Mouse (Mus musculus) liver, adult 2 months (tissue): Measurements from ENCODE around the gene Dnah14. TPM values are rescaled to one million over a fixed set of nuclear protein-coding genes. Genes with fewer than 3 reads are reported as not detected.
A peak's percentile ranks its signal among the peaks of the same experiment; 100 is the strongest.

ENCODE experiments used
- DNase-seq: peaks from one replicate; pipeline ENCODE4 v3.0.0-alpha.2; 2011; ENCODE audit warnings: low read depth, low spot score; ENCODE audit errors: extremely low read depth
- H3K27ac ChIP-seq: fragments of 200-500 bp; replicated peaks from 2 replicates; pipeline ENCODE4 v1.5.1; 2012; ENCODE audit warnings: low read depth, mild to moderate bottlenecking, control low read depth, inconsistent platforms, low read length; ENCODE audit not compliant: insufficient read depth
- H3K27me3 ChIP-seq: fragments of 200-500 bp; 2 replicates; pipeline ENCODE4 v1.6.1; 2012; ENCODE audit warnings: mild to moderate bottlenecking, moderate library complexity, low read length, inconsistent platforms; ENCODE audit not compliant: control insufficient read depth, insufficient read depth
- H3K36me3 ChIP-seq: fragments of 200-500 bp; 2 replicates; pipeline ENCODE4 v1.6.1; 2012; ENCODE audit warnings: low read length, inconsistent platforms; ENCODE audit not compliant: control insufficient read depth, insufficient read depth
- H3K4me1 ChIP-seq: fragments of 200-500 bp; 2 replicates; pipeline ENCODE4 v1.6.1; 2011; ENCODE audit warnings: low read length; ENCODE audit not compliant: control insufficient read depth, insufficient read depth
- H3K4me3 ChIP-seq: fragments of 200-500 bp; 2 replicates; pipeline ENCODE4 v1.5.1; 2011; ENCODE audit warnings: low read depth, mild to moderate bottlenecking, control low read depth, low read length, moderate library complexity; ENCODE audit not compliant: insufficient read depth
- H3K79me2 ChIP-seq: fragments of 200-500 bp; 2 replicates; pipeline ENCODE4 v1.6.1; 2012; ENCODE audit warnings: inconsistent platforms, mild to moderate bottlenecking, low read length, moderate library complexity; ENCODE audit not compliant: control insufficient read depth, insufficient read depth
- H3K9ac ChIP-seq: fragments of 200-500 bp; 2 replicates; pipeline ENCODE4 v1.6.1; 2012; ENCODE audit warnings: low read depth, mild to moderate bottlenecking, control low read depth, inconsistent platforms, low read length
- CTCF ChIP-seq: fragments of 200-500 bp; IDR thresholded peaks from 2 replicates; pipeline ENCODE4 v1.5.1; 2011; ENCODE audit warnings: low read depth, low read length, control low read depth
- POLR2A ChIP-seq: fragments of 200-500 bp; IDR thresholded peaks from 2 replicates; pipeline ENCODE4 v1.6.1; 2011; ENCODE audit warnings: low read length, control low read depth; ENCODE audit not compliant: insufficient read depth; ENCODE audit errors: extremely low read depth
- WGBS: fragments of 180-500 bp; shearing (Covaris S2); methylation state at CpG from one replicate; pipeline ENCODE4 v1.1.7; 2018; 5-methylcytosine and 5-hydroxymethylcytosine counted together
- polyA plus RNA-seq: library from polyadenylated mRNA; depleted of rRNA; stranded (reverse); fragments of >200 nt; gene quantifications from 2 replicates; pipeline ENCODE4 v1.2.3, GENCODE M21; 2012
- total RNA-seq: library from RNA; depleted of rRNA; stranded (reverse); fragments of >200 nt; gene quantifications from 2 replicates; pipeline ENCODE4 v1.2.3, GENCODE M21; 2014

Gene Dnah14
- total and polyA plus RNA-seq, 2 experiments, result not detected

GRCm38 (mm10) chr1:181728707-181729106 is 152.3 kb downstream of the Dnah14 start:
- Histone ChIP-seq H3K27ac (no peak overlapping the region), H3K79me2 (no peaks in the 10 kb centered on the region), H3K36me3 (no peaks in the 10 kb centered on the region), H3K9ac (no peak overlapping the region), H3K4me3 (no peak overlapping the region), H3K27me3 (no peaks in the 10 kb centered on the region), H3K4me1 (no peaks in the 10 kb centered on the region)
- WGBS, result 59% methylated on average over 5 of the region's 5 CpGs
- TF ChIP-seq POLR2A (no peak), CTCF (peak; percentile 19; the same call in 1 of the 2 replicates)
- no peak for DNase-seq

- no peak for DNase-seq
- Histone ChIP-seq H3K4me3 (no peak overlapping the region), H3K4me1 (no peaks in the 10 kb centered on the region), H3K27me3 (no peaks in the 10 kb centered on the region), H3K9ac (no peak overlapping the region), H3K36me3 (no peaks in the 10 kb centered on the region), H3K27ac (no peak overlapping the region), H3K79me2 (no peaks in the 10 kb centered on the region)
- 80% methylated on average over 5 of the region's 5 CpGs for WGBS
- TF ChIP-seq POLR2A, result no peak
- no peak for TF ChIP-seq CTCF
These were observed 157.2 kb downstream of the Dnah14 start for GRCm38 (mm10) chr1:181733517-181733916.

DNA sequence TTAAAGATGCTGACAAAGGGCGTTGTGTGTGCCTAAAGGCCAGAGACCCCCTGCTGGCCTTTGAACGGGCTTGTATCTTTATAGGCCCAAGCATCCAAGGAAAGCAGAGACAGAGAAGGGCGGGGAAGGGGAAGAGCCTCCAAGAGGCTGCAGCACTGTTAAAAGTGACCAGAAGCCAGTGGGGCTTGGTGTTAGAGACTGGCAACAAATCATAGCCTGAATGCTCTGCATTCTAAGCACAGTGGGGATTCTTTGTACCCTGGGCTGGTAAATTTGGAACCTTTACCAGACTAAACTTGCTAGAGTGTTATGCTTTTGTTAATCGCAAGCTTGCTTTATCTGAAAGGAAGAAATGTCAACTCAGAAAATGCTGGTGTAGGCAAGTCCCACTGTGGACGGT is 163.9 kb downstream of the Dnah14 start:
- 70% methylated on average over 5 of the region's 5 CpGs for WGBS
- H3K27me3 ChIP-seq, result no peaks in the 10 kb centered on the region

DNA sequence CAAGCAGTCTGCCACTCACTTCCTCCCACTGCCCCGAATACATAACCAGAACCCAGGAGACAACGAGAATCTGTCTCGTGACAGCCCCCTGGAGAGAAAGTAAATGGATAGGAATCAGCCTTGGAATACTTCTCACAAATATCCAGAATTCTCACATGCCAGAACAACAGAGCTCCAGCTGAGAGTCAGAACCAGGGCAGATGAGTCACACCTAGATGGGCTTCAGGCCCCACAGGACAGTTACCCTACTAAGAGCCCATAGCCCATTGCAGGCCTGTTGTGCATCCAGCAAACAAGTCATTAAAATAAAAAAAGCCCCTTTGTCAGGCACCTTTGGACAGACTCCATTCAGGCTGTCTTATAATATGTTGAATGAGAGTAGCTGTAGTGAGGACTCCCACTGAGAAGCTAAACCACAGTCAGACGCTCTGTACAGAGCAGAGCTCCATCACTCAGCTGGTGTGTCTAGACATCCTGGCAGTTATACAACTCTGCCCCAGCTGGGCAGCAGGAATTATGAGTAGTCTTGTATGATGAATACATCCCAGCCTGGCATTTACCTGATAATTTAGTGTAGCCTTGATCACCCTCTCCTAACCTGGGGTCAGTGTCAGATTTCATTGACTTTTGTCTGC is 166.0 kb downstream of the Dnah14 start:
- 76% methylated on average over 4 of the region's 4 CpGs for WGBS
- Histone ChIP-seq H3K4me3 (no peak overlapping the region), H3K9ac (no peak overlapping the region), H3K4me1 (no peaks in the 10 kb centered on the region), H3K36me3 (no peaks in the 10 kb centered on the region), H3K79me2 (no peaks in the 10 kb centered on the region), H3K27me3 (no peaks in the 10 kb centered on the region), H3K27ac (no peak overlapping the region)
- no peak for DNase-seq
- TF ChIP-seq CTCF, result no peak
- TF ChIP-seq POLR2A, result no peak

More for the DNA sequence above, 163.9 kb downstream of the Dnah14 start:
- no peak overlapping the region for H3K27ac ChIP-seq
- H3K4me1 ChIP-seq, result no peaks in the 10 kb centered on the region
- no peak overlapping the region for H3K9ac ChIP-seq
- H3K36me3 ChIP-seq, result no peaks in the 10 kb centered on the region
- TF ChIP-seq CTCF (no peak), POLR2A (no peak)
- H3K4me3 ChIP-seq, result no peak overlapping the region
- no peaks in the 10 kb centered on the region for H3K79me2 ChIP-seq
- DNase-seq, result no peak

DNA sequence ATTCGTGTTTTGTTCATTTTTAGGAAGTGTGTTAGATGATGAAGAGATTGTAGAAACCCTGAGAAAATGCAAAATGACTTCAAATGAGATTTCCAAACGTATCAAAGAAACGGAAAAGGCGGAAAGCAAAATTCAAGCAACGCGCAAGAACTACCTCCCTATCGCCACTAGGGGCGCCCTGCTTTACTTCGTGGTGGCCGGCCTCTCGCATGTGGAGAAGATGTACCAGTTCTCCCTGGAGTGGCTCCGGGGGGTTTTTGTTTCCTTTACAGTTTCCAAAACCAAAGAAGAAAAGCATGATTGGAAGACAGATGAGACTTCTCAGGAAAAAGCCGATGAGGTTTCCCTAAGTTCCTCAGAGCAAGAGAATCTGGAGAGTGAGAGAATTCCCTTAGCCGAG is 193.0 kb downstream of the Dnah14 start:
- H3K4me1 ChIP-seq, result no peaks in the 10 kb centered on the region
- DNase-seq, result no peak
- no peak overlapping the region for H3K27ac ChIP-seq
- no peak overlapping the region for H3K4me3 ChIP-seq
- no peaks in the 10 kb centered on the region for H3K79me2 ChIP-seq
- TF ChIP-seq CTCF (peak; percentile 22; the same call in 1 of the 2 replicates), POLR2A (no peak)
- H3K36me3 ChIP-seq, result no peaks in the 10 kb centered on the region
- no peaks in the 10 kb centered on the region for H3K27me3 ChIP-seq
- H3K9ac ChIP-seq, result no peak overlapping the region
- 59% methylated on average over 14 of the region's 14 CpGs for WGBS

DNA sequence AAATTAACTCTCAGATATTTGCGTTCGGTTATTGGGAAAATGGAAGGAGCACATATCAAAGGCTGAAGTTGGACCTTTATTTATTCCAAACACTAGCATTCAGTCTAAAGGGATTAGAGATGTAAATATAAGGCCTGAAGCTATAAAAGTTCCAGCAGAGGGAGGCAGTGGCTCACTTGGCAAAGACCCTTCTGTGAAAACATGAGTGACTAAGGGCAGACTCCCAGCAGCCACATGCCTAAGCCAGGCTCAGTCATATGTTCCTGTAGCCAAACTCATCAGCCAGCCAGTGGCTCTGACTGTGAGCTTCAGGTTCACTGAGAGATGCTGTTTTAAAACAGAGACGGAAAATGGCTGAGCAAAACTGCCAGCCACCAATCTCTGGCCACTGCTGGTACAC is 195.5 kb downstream of the Dnah14 start:
- no peaks in the 10 kb centered on the region for H3K4me1 ChIP-seq
- H3K9ac ChIP-seq, result no peak overlapping the region
- H3K27me3 ChIP-seq, result no peaks in the 10 kb centered on the region
- no peak overlapping the region for H3K4me3 ChIP-seq
- H3K79me2 ChIP-seq, result no peaks in the 10 kb centered on the region
- no peaks in the 10 kb centered on the region for H3K36me3 ChIP-seq
- no peak for DNase-seq
- no peak overlapping the region for H3K27ac ChIP-seq
- 98% methylated on average over 3 of the region's 3 CpGs for WGBS
- TF ChIP-seq CTCF (no peak), POLR2A (no peak)
